Mouse (Mus musculus): ENCODE measurements around the gene Mrpl4. TPM values are rescaled to one million over a fixed set of nuclear protein-coding genes. Genes with fewer than 3 reads are reported as not detected.
"Not testable (repeated sequence)": the region's sequence is repeated elsewhere in the genome, so short reads cannot be mapped to it uniquely, and the experiment has no call there.

The Mrpl4 gene
- polyA plus RNA-seq, 1 experiment from 2014 or later = 93.4 TPM

- H3K9ac ChIP-seq = no peak overlapping the region
- H3K27me3 ChIP-seq (replicated peaks) = no peaks in the 10 kb centered on the region
- H3K4me3 ChIP-seq = no peak overlapping the region
- no peak overlapping the region for H3K4me2 ChIP-seq
- H3K27ac ChIP-seq = no peak overlapping the region
- no peaks in the 10 kb centered on the region for H3K9me3 ChIP-seq
- no peak for ATAC-seq (replicated peaks)
- H3K36me3 ChIP-seq (replicated peaks) = no peaks in the 10 kb centered on the region
- peaks cover 3% of the 10 kb centered on the region for H3K4me1 ChIP-seq
- 96% methylated on average over 4 of the region's 4 CpGs for WGBS
Measured at GRCm38 (mm10) chr9:20991587-20991986, 11.0 kb upstream of the Mrpl4 start.

- WGBS = 57% methylated on average over 5 of the region's 5 CpGs
- no peaks in the 10 kb centered on the region for H3K36me3 ChIP-seq (replicated peaks)
- H3K4me2 ChIP-seq = no peak overlapping the region
- H3K9ac ChIP-seq = no peak overlapping the region
- no peaks in the 10 kb centered on the region for H3K9me3 ChIP-seq
- ATAC-seq (replicated peaks) = no peak
- peaks cover 3% of the 10 kb centered on the region for H3K4me1 ChIP-seq
- no peaks in the 10 kb centered on the region for H3K27me3 ChIP-seq (replicated peaks)
- no peak overlapping the region for H3K4me3 ChIP-seq
- H3K27ac ChIP-seq = no peak overlapping the region
Measured at GRCm38 (mm10) chr9:20993165-20993898, 9.2 kb upstream of the Mrpl4 start.

GRCm38 (mm10) chr9:20995069-20995468 is 7.5 kb upstream of the Mrpl4 start:
- 77% methylated on average over 3 of the region's 3 CpGs for WGBS

GRCm38 (mm10) chr9:20997065-20997464 is 5.5 kb upstream of the Mrpl4 start:
- 88% methylated on average over 8 of the region's 8 CpGs for WGBS
- Histone ChIP-seq H3K9ac (no peak overlapping the region), H3K4me3 (no peak overlapping the region), H3K36me3 (replicated peaks) (no peaks in the 10 kb centered on the region), H3K27me3 (replicated peaks) (no peaks in the 10 kb centered on the region), H3K4me2 (no peak overlapping the region), H3K9me3 (no peaks in the 10 kb centered on the region), H3K4me1 (no peaks in the 10 kb centered on the region), H3K27ac (no peak overlapping the region)
- ATAC-seq (replicated peaks) = no peak

More at GRCm38 (mm10) chr9:20995069-20995468, 7.5 kb upstream of the Mrpl4 start:
- H3K9me3 ChIP-seq = no peaks in the 10 kb centered on the region
- H3K27ac ChIP-seq = no peak overlapping the region
- no peak overlapping the region for H3K4me2 ChIP-seq
- H3K4me1 ChIP-seq = peaks cover 3% of the 10 kb centered on the region
- H3K9ac ChIP-seq = no peak overlapping the region
- no peak overlapping the region for H3K4me3 ChIP-seq
- no peak for ATAC-seq (replicated peaks)
- H3K36me3 ChIP-seq (replicated peaks) = no peaks in the 10 kb centered on the region
- no peaks in the 10 kb centered on the region for H3K27me3 ChIP-seq (replicated peaks)

- not testable (repeated sequence) for H3K9ac ChIP-seq; H3K4me3 ChIP-seq; H3K36me3 ChIP-seq (replicated peaks); H3K27ac ChIP-seq; H3K4me1 ChIP-seq; H3K27me3 ChIP-seq (replicated peaks); H3K4me2 ChIP-seq; ATAC-seq (replicated peaks); H3K9me3 ChIP-seq
- WGBS = 85% methylated on average over 1 of the region's 1 CpGs
Measured at GRCm38 (mm10) chr9:20998337-20998736, 4.2 kb upstream of the Mrpl4 start.

GRCm38 (mm10) chr9:21000811-21001210 is 1.7 kb upstream of the Mrpl4 start:
- Histone ChIP-seq H3K4me1 (peaks cover 14% of the 10 kb centered on the region), H3K4me2 (no peak overlapping the region), H3K27me3 (replicated peaks) (no peaks in the 10 kb centered on the region), H3K36me3 (replicated peaks) (peaks cover 7% of the 10 kb centered on the region; the same call in 1 of the 2 replicates), H3K9me3 (no peaks in the 10 kb centered on the region), H3K9ac (no peak overlapping the region), H3K4me3 (no peak overlapping the region), H3K27ac (no peak overlapping the region)
- no peak for ATAC-seq (replicated peaks)

GRCm38 (mm10) chr9:21001651-21002200 is 812 bp upstream of the Mrpl4 start:
- Histone ChIP-seq H3K36me3 (replicated peaks) (peaks cover 13% of the 10 kb centered on the region; the same call in 1 of the 2 replicates), H3K9ac (no peak overlapping the region), H3K9me3 (no peaks in the 10 kb centered on the region), H3K27me3 (replicated peaks) (no peaks in the 10 kb centered on the region), H3K4me2 (no peak overlapping the region; the same call in 1 of the 2 replicates), H3K4me1 (peaks cover 14% of the 10 kb centered on the region), H3K27ac (no peak overlapping the region), H3K4me3 (peak overlapping the region; percentile 63; the same call in 1 of the 2 replicates)
- no peak for ATAC-seq (replicated peaks)
- 80% methylated on average over 6 of the region's 6 CpGs for WGBS

GRCm38 (mm10) chr9:21002270-21002626 is 290 bp upstream of the Mrpl4 start:
- Histone ChIP-seq H3K27me3 (replicated peaks) (no peaks in the 10 kb centered on the region), H3K36me3 (replicated peaks) (peaks cover 17% of the 10 kb centered on the region; the same call in 1 of the 2 replicates), H3K9me3 (no peaks in the 10 kb centered on the region), H3K9ac (peak overlapping the region; percentile 61), H3K4me3 (peak overlapping the region; percentile 63), H3K27ac (peak overlapping the region; percentile 77), H3K4me1 (peaks cover 14% of the 10 kb centered on the region), H3K4me2 (peak overlapping the region; percentile 70)
- WGBS = 11% methylated on average over 7 of the region's 7 CpGs
- peak; percentile 63 for ATAC-seq (replicated peaks)

- Histone ChIP-seq H3K4me3 (no peak overlapping the region), H3K4me2 (no peak overlapping the region), H3K9me3 (no peaks in the 10 kb centered on the region), H3K27ac (no peak overlapping the region), H3K9ac (no peak overlapping the region), H3K4me1 (peaks cover 11% of the 10 kb centered on the region), H3K27me3 (replicated peaks) (no peaks in the 10 kb centered on the region; the same call in 1 of the 2 replicates), H3K36me3 (replicated peaks) (peaks cover 35% of the 10 kb centered on the region)
- no peak for ATAC-seq (replicated peaks)
- WGBS = 93% methylated on average over 10 of the region's 10 CpGs
Measured at GRCm38 (mm10) chr9:21007313-21007952, 4.9 kb downstream of the Mrpl4 start.

- Histone ChIP-seq H3K27me3 (replicated peaks) (no peaks in the 10 kb centered on the region; the same call in 1 of the 2 replicates), H3K9me3 (no peaks in the 10 kb centered on the region), H3K9ac (no peak overlapping the region), H3K4me3 (no peak overlapping the region), H3K4me2 (no peak overlapping the region), H3K27ac (no peak overlapping the region), H3K36me3 (replicated peaks) (peaks cover 35% of the 10 kb centered on the region), H3K4me1 (peaks cover 11% of the 10 kb centered on the region)
- ATAC-seq (replicated peaks) = no peak
- 75% methylated on average over 7 of the region's 7 CpGs for WGBS
Measured at GRCm38 (mm10) chr9:21008007-21008406, 5.5 kb downstream of the Mrpl4 start.

GRCm38 (mm10) chr9:21010362-21010761 is 7.8 kb downstream of the Mrpl4 start:
- ATAC-seq (replicated peaks) = no peak
- H3K4me1 ChIP-seq = no peaks in the 10 kb centered on the region
- no peak overlapping the region for H3K9ac ChIP-seq
- H3K9me3 ChIP-seq = no peaks in the 10 kb centered on the region
- 72% methylated on average over 2 of the region's 2 CpGs for WGBS
- H3K4me2 ChIP-seq = no peak overlapping the region
- peaks cover 16% of the 10 kb centered on the region for H3K27me3 ChIP-seq (replicated peaks)
- H3K36me3 ChIP-seq (replicated peaks) = peaks cover 33% of the 10 kb centered on the region
- no peak overlapping the region for H3K4me3 ChIP-seq
- no peak overlapping the region for H3K27ac ChIP-seq

- Histone ChIP-seq H3K36me3 (replicated peaks) (peaks cover 26% of the 10 kb centered on the region), H3K27me3 (replicated peaks) (peaks cover 23% of the 10 kb centered on the region)
- H3K4me1 ChIP-seq; H3K27ac ChIP-seq; H3K9ac ChIP-seq; H3K4me2 ChIP-seq; H3K9me3 ChIP-seq; H3K4me3 ChIP-seq; ATAC-seq (replicated peaks): not testable (repeated sequence)
- 71% methylated on average over 9 of the region's 9 CpGs for WGBS
Measured at GRCm38 (mm10) chr9:21010939-21011541, 8.5 kb downstream of the Mrpl4 start.
